Mouse (Mus musculus): Measurements from ENCODE around the gene Fam196b. TPM values are rescaled to one million over a fixed set of nuclear protein-coding genes. Genes with fewer than 3 reads are reported as not detected.

The Fam196b gene
- total RNA-seq, 2 experiments from 2014 or later = 2.3 to 2.7 TPM

Other genes with a start within 250 kb of the Fam196b start
- gene 4930469K13Rik, start 216.3 kb upstream of the Fam196b start, total RNA-seq (2021) = not detected
- not detected for gene Foxi1, start 106.7 kb upstream of the Fam196b start, total RNA-seq (2021)

Data from left cerebral cortex, postnatal 4 days (tissue).